Mouse (Mus musculus): ENCODE results near the gene Sez6l2. TPM values are rescaled to one million over a fixed set of nuclear protein-coding genes. Genes with fewer than 3 reads are reported as not detected.

Sez6l2 gene
- total and polyA plus RNA-seq, 3 experiments, result 0.22 to 8.0 (median 0.34) TPM

- DNase-seq (ENCODE audit: low spot score), result peak; percentile 61
- H3K4me1 ChIP-seq (ENCODE audit: insufficient read depth, low read depth, low read length), result peaks cover 91% of the 10 kb centered on the region
- H3K4me3 ChIP-seq (ENCODE audit: low read depth, low read length), result peak overlapping the region; percentile 78
These were observed 66.1 kb downstream of the Sez6l2 start for GRCm38 (mm10) chr7:127016486-127016938.

GRCm38 (mm10) chr7:127016971-127017949 is 66.9 kb downstream of the Sez6l2 start, which contains the start of gene Pagr1a:
Gene Pagr1a (minus strand): TSS chr7:127017352.
- H3K27me3 ChIP-seq (ENCODE audit: insufficient read depth, low read length), result no peaks in the 10 kb centered on the region
- peak within 1 kb of the TSS; percentile 78 for H3K4me3 ChIP-seq (ENCODE audit: low read depth, low read length)
- peak; percentile 67 for ATAC-seq (ENCODE audit: extremely low read depth, insufficient number of reproducible peaks, low FRiP score, poor library complexity, severe bottlenecking)
- H3K9me3 ChIP-seq (replicated peaks), result no peaks in the 10 kb centered on the region
- DNase-seq (ENCODE audit: low spot score), result peak; percentile 83
- TF ChIP-seq CTCF (IDR thresholded peaks at IDR 0.05; ENCODE audit: low read depth, low read length) (peak; percentile 81), POLR2AphosphoS5 (IDR thresholded peaks at IDR 0.05; ENCODE audit: insufficient replicate concordance, low read depth, low read length) (no peak)
- H3K36me3 ChIP-seq (replicated peaks), result peaks cover 76% of the 10 kb centered on the region
- peaks cover 92% of the 10 kb centered on the region for H3K4me1 ChIP-seq (ENCODE audit: insufficient read depth, low read depth, low read length)

More at GRCm38 (mm10) chr7:127016486-127016938, 66.1 kb downstream of the Sez6l2 start:
- no peak for TF ChIP-seq POLR2AphosphoS5 (IDR thresholded peaks at IDR 0.05; ENCODE audit: insufficient replicate concordance, low read depth, low read length)
- no peak for TF ChIP-seq GATA2 (IDR thresholded peaks at IDR 0.05; ENCODE audit: borderline replicate concordance, low read depth, low read length)
- peak; percentile 29 for ATAC-seq (ENCODE audit: extremely low read depth, insufficient number of reproducible peaks, low FRiP score, poor library complexity, severe bottlenecking)
- peaks cover 75% of the 10 kb centered on the region for H3K36me3 ChIP-seq (replicated peaks)
- no peaks in the 10 kb centered on the region for H3K9me3 ChIP-seq (replicated peaks)
- no peaks in the 10 kb centered on the region for H3K27me3 ChIP-seq (ENCODE audit: insufficient read depth, low read length)

- Histone ChIP-seq H3K9me3 (replicated peaks) (no peaks in the 10 kb centered on the region), H3K4me3 (ENCODE audit: low read depth, low read length) (no peak overlapping the region), H3K36me3 (replicated peaks) (peaks cover 76% of the 10 kb centered on the region), H3K4me1 (ENCODE audit: insufficient read depth, low read depth, low read length) (peaks cover 92% of the 10 kb centered on the region), H3K27me3 (ENCODE audit: insufficient read depth, low read length) (no peaks in the 10 kb centered on the region)
- no peak for ATAC-seq (ENCODE audit: extremely low read depth, insufficient number of reproducible peaks, low FRiP score, poor library complexity, severe bottlenecking)
- no peak for DNase-seq (ENCODE audit: low spot score)
- TF ChIP-seq CTCF (IDR thresholded peaks at IDR 0.05; ENCODE audit: low read depth, low read length), result no peak
- no peak for TF ChIP-seq GATA2 (IDR thresholded peaks at IDR 0.05; ENCODE audit: borderline replicate concordance, low read depth, low read length)
- TF ChIP-seq TAL1 (conservative IDR thresholded peaks at IDR 0.05; ENCODE audit: low read depth, low read length), result no peak
- no peak for TF ChIP-seq POLR2AphosphoS5 (IDR thresholded peaks at IDR 0.05; ENCODE audit: insufficient replicate concordance, low read depth, low read length)
- no peak for TF ChIP-seq GATA1 (IDR thresholded peaks at IDR 0.05; ENCODE audit: borderline replicate concordance, low read length)
These were observed 67.6 kb downstream of the Sez6l2 start for GRCm38 (mm10) chr7:127017950-127018345.

- Histone ChIP-seq H3K4me1 (ENCODE audit: insufficient read depth, low read depth, low read length) (peaks cover 92% of the 10 kb centered on the region), H3K36me3 (replicated peaks) (peaks cover 76% of the 10 kb centered on the region), H3K9me3 (replicated peaks) (no peaks in the 10 kb centered on the region), H3K4me3 (ENCODE audit: low read depth, low read length) (no peak overlapping the region), H3K27me3 (ENCODE audit: insufficient read depth, low read length) (no peaks in the 10 kb centered on the region)
- ATAC-seq (ENCODE audit: extremely low read depth, insufficient number of reproducible peaks, low FRiP score, poor library complexity, severe bottlenecking) (no peak), DNase-seq (ENCODE audit: low spot score) (no peak)
- TF ChIP-seq CTCF (IDR thresholded peaks at IDR 0.05; ENCODE audit: low read depth, low read length) (no peak), POLR2AphosphoS5 (IDR thresholded peaks at IDR 0.05; ENCODE audit: insufficient replicate concordance, low read depth, low read length) (no peak), GATA2 (IDR thresholded peaks at IDR 0.05; ENCODE audit: borderline replicate concordance, low read depth, low read length) (no peak), GATA1 (IDR thresholded peaks at IDR 0.05; ENCODE audit: borderline replicate concordance, low read length) (no peak), TAL1 (conservative IDR thresholded peaks at IDR 0.05; ENCODE audit: low read depth, low read length) (no peak)
These were observed 68.3 kb downstream of the Sez6l2 start for GRCm38 (mm10) chr7:127018416-127019305.

- no peaks in the 10 kb centered on the region for H3K27me3 ChIP-seq (ENCODE audit: insufficient read depth, low read length)
- DNase-seq (ENCODE audit: low spot score) (no peak), ATAC-seq (ENCODE audit: extremely low read depth, insufficient number of reproducible peaks, low FRiP score, poor library complexity, severe bottlenecking) (no peak)
- no peaks in the 10 kb centered on the region for H3K9me3 ChIP-seq (replicated peaks)
- H3K36me3 ChIP-seq (replicated peaks), result peaks cover 76% of the 10 kb centered on the region
- no peak overlapping the region for H3K4me3 ChIP-seq (ENCODE audit: low read depth, low read length)
- peaks cover 93% of the 10 kb centered on the region for H3K4me1 ChIP-seq (ENCODE audit: insufficient read depth, low read depth, low read length)
- no peak for TF ChIP-seq POLR2AphosphoS5 (IDR thresholded peaks at IDR 0.05; ENCODE audit: insufficient replicate concordance, low read depth, low read length)
- no peak for TF ChIP-seq CTCF (IDR thresholded peaks at IDR 0.05; ENCODE audit: low read depth, low read length)
- no peak for TF ChIP-seq TAL1 (conservative IDR thresholded peaks at IDR 0.05; ENCODE audit: low read depth, low read length)
- no peak for TF ChIP-seq GATA1 (IDR thresholded peaks at IDR 0.05; ENCODE audit: borderline replicate concordance, low read length)
- no peak for TF ChIP-seq GATA2 (IDR thresholded peaks at IDR 0.05; ENCODE audit: borderline replicate concordance, low read depth, low read length)
These were observed 69.1 kb downstream of the Sez6l2 start for GRCm38 (mm10) chr7:127019306-127019960.

Data from G1E (cell line).